Mouse (Mus musculus): ENCODE measurements at regions not wholly inside any gene's neighbourhood (a gene's known extent, or its start where the extent isn't known, plus 50 kb on each side); places are given as distances from the start of the nearest gene placed in this dataset.

- H3K4me1 ChIP-seq (ENCODE audit: control insufficient read depth, insufficient read depth, low read length): no peaks in the 10 kb centered on the region
- H3K27me3 ChIP-seq (ENCODE audit: control insufficient read depth, insufficient read depth, low read length): no peaks in the 10 kb centered on the region
- peak; percentile 58; the same call in 1 of the 2 replicates for ATAC-seq (ENCODE audit: insufficient number of reproducible peaks, insufficient read depth, low FRiP score, low read depth)
- H3K4me2 ChIP-seq (replicated peaks; ENCODE audit: low read depth, low read length): no peak overlapping the region
- H3K36me3 ChIP-seq (ENCODE audit: control insufficient read depth, insufficient read depth, low read length): no peaks in the 10 kb centered on the region
- H3K9me3 ChIP-seq (ENCODE audit: control insufficient read depth, low read depth, low read length): no peaks in the 10 kb centered on the region
- H3K4me3 ChIP-seq (ENCODE audit: low read depth, low read length): no peak overlapping the region
- no peak overlapping the region for H3K9ac ChIP-seq (replicated peaks; ENCODE audit: low read depth, low read length)
- H3K27ac ChIP-seq (ENCODE audit: low read length): no peak overlapping the region
- 37% methylated on average over 6 of the region's 6 CpGs for WGBS
Measured at GRCm38 (mm10) chr12:39493578-39494218, 544.1 kb downstream of the Arl4a start.

GRCm38 (mm10) chr12:39493114-39493513 lies 544.7 kb downstream of the Arl4a start:
- no peak overlapping the region for H3K4me2 ChIP-seq (replicated peaks; ENCODE audit: low read depth, low read length)
- no peak overlapping the region for H3K9ac ChIP-seq (replicated peaks; ENCODE audit: low read depth, low read length)
- no peak overlapping the region for H3K4me3 ChIP-seq (ENCODE audit: low read depth, low read length)
- no peaks in the 10 kb centered on the region for H3K27me3 ChIP-seq (ENCODE audit: control insufficient read depth, insufficient read depth, low read length)
- no peaks in the 10 kb centered on the region for H3K36me3 ChIP-seq (ENCODE audit: control insufficient read depth, insufficient read depth, low read length)
- H3K27ac ChIP-seq (ENCODE audit: low read length): no peak overlapping the region
- WGBS: 80% methylated on average over 8 of the region's 8 CpGs
- no peak for ATAC-seq (ENCODE audit: insufficient number of reproducible peaks, insufficient read depth, low FRiP score, low read depth)
- no peaks in the 10 kb centered on the region for H3K4me1 ChIP-seq (ENCODE audit: control insufficient read depth, insufficient read depth, low read length)
- no peaks in the 10 kb centered on the region for H3K9me3 ChIP-seq (ENCODE audit: control insufficient read depth, low read depth, low read length)

DNA sequence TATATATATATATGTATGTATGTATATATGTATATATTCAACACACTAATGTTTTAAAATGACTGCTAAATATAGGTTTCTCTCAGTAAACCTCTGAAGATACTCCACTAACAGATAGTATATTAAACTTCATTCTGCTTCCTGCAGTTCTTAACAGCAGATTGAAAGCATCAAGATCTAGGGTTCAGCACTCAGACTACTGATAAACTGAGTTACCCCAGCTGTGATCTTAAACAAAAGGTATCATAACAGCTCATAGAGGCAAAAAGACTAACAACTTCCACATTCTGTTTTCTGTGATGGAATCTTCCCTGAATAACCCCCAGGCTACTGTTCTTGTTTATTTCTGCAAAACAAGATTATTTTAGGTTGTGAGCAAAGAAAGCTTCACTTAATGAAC lies 564.8 kb downstream of the Arl4a start:
- H3K4me3 ChIP-seq (ENCODE audit: low read depth, low read length): no peak overlapping the region
- ATAC-seq (ENCODE audit: insufficient number of reproducible peaks, insufficient read depth, low FRiP score, low read depth): no peak

More for the DNA sequence above, 564.8 kb downstream of the Arl4a start:
- no peaks in the 10 kb centered on the region for H3K27me3 ChIP-seq (ENCODE audit: control insufficient read depth, insufficient read depth, low read length)
- H3K9ac ChIP-seq (replicated peaks; ENCODE audit: low read depth, low read length): no peak overlapping the region
- H3K4me1 ChIP-seq (ENCODE audit: control insufficient read depth, insufficient read depth, low read length): no peaks in the 10 kb centered on the region
- no peak overlapping the region for H3K4me2 ChIP-seq (replicated peaks; ENCODE audit: low read depth, low read length)
- H3K27ac ChIP-seq (ENCODE audit: low read length): no peak overlapping the region
- H3K9me3 ChIP-seq (ENCODE audit: control insufficient read depth, low read depth, low read length): no peaks in the 10 kb centered on the region
- no peaks in the 10 kb centered on the region for H3K36me3 ChIP-seq (ENCODE audit: control insufficient read depth, insufficient read depth, low read length)

Measured in stomach, embryonic 14.5 days (tissue).